Mouse (Mus musculus): Measurements from ENCODE around the gene Ep300. TPM values are rescaled to one million over a fixed set of nuclear protein-coding genes. Genes with fewer than 3 reads are reported as not detected.

Gene Ep300
- polyA plus RNA-seq (2017; shearing (Covaris generic)): 47.3 TPM

DNA sequence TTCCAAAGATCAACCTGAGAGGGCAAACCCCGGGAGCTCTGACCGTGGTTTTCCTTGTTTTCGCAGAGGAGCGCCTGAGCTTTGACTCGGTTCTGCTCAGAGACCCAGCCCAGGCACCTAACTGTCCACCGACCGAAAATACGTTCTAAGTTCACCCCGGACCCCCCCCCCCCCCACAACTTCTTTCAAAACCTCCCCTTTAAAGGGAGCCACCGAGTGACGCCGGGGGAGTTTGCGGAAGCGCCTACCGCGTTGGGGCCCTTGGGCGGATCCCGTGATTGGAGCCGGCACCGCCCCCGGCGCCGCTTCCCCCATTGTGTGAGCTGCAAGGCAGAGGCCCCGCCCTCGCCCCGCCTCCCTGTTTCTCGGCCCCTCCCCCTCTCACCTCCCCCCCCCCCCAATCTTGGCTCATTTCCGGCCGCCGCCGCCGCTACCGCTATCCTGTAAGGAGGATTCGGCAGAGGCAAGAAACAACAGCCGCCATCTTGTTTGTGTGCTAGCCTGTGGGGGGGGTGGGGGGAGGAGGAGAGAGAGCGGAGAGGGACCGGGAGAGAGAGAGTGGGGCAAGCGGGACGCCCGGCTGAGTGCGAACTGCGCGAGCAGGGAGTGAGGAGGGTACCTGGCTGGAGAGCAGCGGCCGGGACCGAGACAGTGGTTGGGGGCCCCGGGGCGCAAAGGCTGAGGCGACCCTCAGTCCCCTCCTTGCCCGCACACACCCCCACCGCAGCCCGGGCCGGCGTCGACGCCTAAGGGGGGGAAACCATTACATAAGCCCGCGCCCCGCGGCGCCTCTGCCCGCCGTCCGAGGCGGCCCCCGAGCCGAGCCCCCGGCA lies at the start of gene Ep300:
Ep300 (plus strand) TSS at position 439 of the 833 bp plus-strand sequence.

DNA sequence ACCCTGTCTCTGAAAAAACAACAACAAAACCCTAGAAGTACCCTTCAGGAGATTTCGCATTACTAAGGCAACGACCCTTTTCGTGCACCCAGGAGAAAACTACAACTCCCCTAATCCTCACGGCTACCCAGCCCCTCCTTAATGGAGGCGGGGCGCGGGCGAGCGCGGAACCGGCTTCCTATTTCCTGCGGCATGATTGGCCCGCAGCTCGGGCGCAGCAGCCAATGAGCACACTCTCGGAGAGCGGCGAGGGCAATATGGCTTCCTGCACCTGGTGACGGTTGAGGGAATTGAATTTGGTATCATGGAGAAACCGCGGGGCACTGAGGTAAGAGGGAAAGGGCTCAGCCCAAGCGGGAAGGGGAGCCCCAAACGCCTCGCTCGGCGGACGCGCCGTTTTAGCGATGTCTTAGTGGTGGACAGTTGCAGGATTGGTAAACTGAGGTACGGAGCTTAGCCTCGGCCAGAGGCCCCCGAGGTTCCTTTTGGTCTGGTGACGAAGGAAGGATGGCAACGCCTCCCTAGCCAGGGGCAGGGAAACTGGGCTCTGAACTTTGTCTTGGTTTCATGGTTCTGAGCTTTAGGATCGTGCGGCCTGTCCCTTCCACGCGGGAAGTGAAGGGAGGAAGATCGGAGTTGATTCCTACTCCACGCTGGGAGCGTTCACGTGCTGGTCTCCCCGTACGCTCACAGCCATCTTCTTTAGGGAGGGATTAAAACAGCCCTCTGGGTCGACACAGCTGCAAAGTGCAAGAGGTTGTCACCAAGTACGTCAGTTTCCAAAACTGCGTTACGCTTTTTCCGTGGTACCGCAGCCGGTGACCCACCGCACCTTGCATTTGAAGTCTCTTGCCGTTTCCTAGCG lies 78.8 kb downstream of the Ep300 start, which contains the start of gene L3mbtl2:
L3mbtl2 (plus strand) TSS at position 193 of the 865 bp plus-strand sequence.

DNA sequence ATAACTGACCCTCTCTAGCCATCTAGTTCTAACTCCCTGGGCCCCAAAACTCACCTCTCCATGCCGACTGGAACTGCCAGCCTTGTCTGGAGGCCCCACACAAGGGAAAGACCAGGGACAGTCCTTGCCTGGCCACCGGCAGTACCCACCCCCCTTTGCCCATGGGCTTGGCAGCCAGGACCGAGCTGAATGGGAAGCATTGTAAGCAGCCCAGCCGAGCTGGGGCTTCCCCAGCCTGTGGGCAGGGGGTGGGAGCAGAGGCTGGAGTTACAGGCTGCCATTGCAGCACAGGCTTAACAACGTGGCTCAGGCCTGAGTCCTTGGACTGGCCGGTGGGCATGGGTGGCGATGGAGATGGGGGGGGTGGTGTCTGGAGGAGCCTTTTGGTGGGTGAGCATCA lies 112.0 kb downstream of the Ep300 start, which contains the start of gene Chadl:
Chadl (minus strand) TSS at position 113 of the 400 bp plus-strand sequence.

Other genes with a start within 250 kb of the Ep300 start
- gene Slc25a17, start 224.5 kb upstream of the Ep300 start, polyA plus RNA-seq (2017; shearing (Covaris generic)): 51.6 TPM
- gene St13, start 185.3 kb upstream of the Ep300 start, polyA plus RNA-seq (2017; shearing (Covaris generic)): 99.8 TPM
- 7.6 TPM for gene Xpnpep3, start 185.2 kb upstream of the Ep300 start, polyA plus RNA-seq (2017; shearing (Covaris generic))
- 1.1 TPM for gene Dnajb7, start 177.1 kb upstream of the Ep300 start, polyA plus RNA-seq (2017; shearing (Covaris generic))
- 247 TPM for gene Rbx1, start 119.1 kb upstream of the Ep300 start, polyA plus RNA-seq (2017; shearing (Covaris generic))
- gene L3mbtl2, start 78.5 kb downstream of the Ep300 start, polyA plus RNA-seq (2017; shearing (Covaris generic)): 23.6 TPM
- 0.26 TPM for gene Chadl, start 111.9 kb downstream of the Ep300 start, polyA plus RNA-seq (2017; shearing (Covaris generic))
- gene Zc3h7b, start 159.7 kb downstream of the Ep300 start, polyA plus RNA-seq (2017; shearing (Covaris generic)): 6.3 TPM
- gene Rangap1, start 160.2 kb downstream of the Ep300 start, polyA plus RNA-seq (2017; shearing (Covaris generic)): 64.4 TPM
- 30.6 TPM for gene Tef, start 217.1 kb downstream of the Ep300 start, polyA plus RNA-seq (2017; shearing (Covaris generic))